Mouse (Mus musculus) CH12F3 (cell line): ENCODE measurements around the gene Erf.

ENCODE experiments used
- in situ Hi-C: fragments of 300-500 bp; cut with MboI; formaldehyde crosslinking; loops from 2 replicates; pipeline ENCODE4 v1.14.3; 2020; ENCODE audit warnings: low sequenced_read_pairs

Erf gene

GRCm38 (mm10) chr7:25214172-25214571, 36.4 kb downstream of the Erf start:
- in situ Hi-C loops = no loop called here

GRCm38 (mm10) chr7:25213099-25213498, 37.5 kb downstream of the Erf start:
- in situ Hi-C loops = no loop called here

- in situ Hi-C loops = no loop called here
Observed at GRCm38 (mm10) chr7:25210482-25210881, 40.1 kb downstream of the Erf start.

GRCm38 (mm10) chr7:25209161-25209622, 41.4 kb downstream of the Erf start:
- in situ Hi-C loops = no loop called here

- in situ Hi-C loops = no loop called here
Observed at GRCm38 (mm10) chr7:25206094-25206830, 44.3 kb downstream of the Erf start.

GRCm38 (mm10) chr7:25205355-25206093, 45.0 kb downstream of the Erf start:
- in situ Hi-C loops = no loop called here

GRCm38 (mm10) chr7:25203624-25204023, 46.9 kb downstream of the Erf start:
- in situ Hi-C loops = no loop called here

GRCm38 (mm10) chr7:25197384-25198018, 53.1 kb downstream of the Erf start:
- in situ Hi-C loops = no loop called here

- in situ Hi-C loops = no loop called here
Observed at GRCm38 (mm10) chr7:25196107-25196506, 54.5 kb downstream of the Erf start.

- in situ Hi-C loops = no loop called here
Observed at GRCm38 (mm10) chr7:25195148-25195547, 55.4 kb downstream of the Erf start.
